Mouse (Mus musculus): Measurements from ENCODE around the gene Lmx1a. TPM values are rescaled to one million over a fixed set of nuclear protein-coding genes. Genes with fewer than 3 reads are reported as not detected.

Gene Lmx1a
- total RNA-seq, 4 experiments from 2014 or later = 0.16 TPM; not detected in 3

- peak; percentile 33 to 51 for DNase-seq (ENCODE audit: low spot score in 2 of 2)
Measured at GRCm38 (mm10) chr1:167781787-167782484, 92.9 kb downstream of the Lmx1a start.

GRCm38 (mm10) chr1:167784067-167784466 lies 95.0 kb downstream of the Lmx1a start:
- no peak for DNase-seq (ENCODE audit: low spot score in 2 of 2)

- DNase-seq (ENCODE audit: low spot score in 2 of 2) = no peak
Measured at GRCm38 (mm10) chr1:167788684-167789413, 99.8 kb downstream of the Lmx1a start.

GRCm38 (mm10) chr1:167789448-167789847 lies 100.4 kb downstream of the Lmx1a start:
- DNase-seq (ENCODE audit: low spot score in 2 of 2) = no peak

GRCm38 (mm10) chr1:167790688-167791087 lies 101.7 kb downstream of the Lmx1a start:
- no peak for DNase-seq (ENCODE audit: low spot score in 2 of 2)

- no peak for DNase-seq (ENCODE audit: low spot score in 2 of 2)
Measured at GRCm38 (mm10) chr1:167791221-167791620, 102.2 kb downstream of the Lmx1a start.

- no peak for DNase-seq (ENCODE audit: low spot score in 2 of 2)
Measured at GRCm38 (mm10) chr1:167801923-167802322, 112.9 kb downstream of the Lmx1a start.

GRCm38 (mm10) chr1:167802510-167803271 lies 113.7 kb downstream of the Lmx1a start:
- DNase-seq (ENCODE audit: low spot score in 2 of 2) = peak; percentile 32 to 43

- no peak for DNase-seq (ENCODE audit: low spot score in 2 of 2)
Measured at GRCm38 (mm10) chr1:167803351-167803981, 114.4 kb downstream of the Lmx1a start.

GRCm38 (mm10) chr1:167804836-167805235 lies 115.8 kb downstream of the Lmx1a start:
- DNase-seq (ENCODE audit: low spot score in 2 of 2) = no peak

- DNase-seq (ENCODE audit: low spot score in 2 of 2) = no peak
Measured at GRCm38 (mm10) chr1:167811141-167811540, 122.1 kb downstream of the Lmx1a start.

GRCm38 (mm10) chr1:167815166-167815565 lies 126.1 kb downstream of the Lmx1a start:
- DNase-seq (ENCODE audit: low spot score in 2 of 2) = no peak

GRCm38 (mm10) chr1:167817028-167817427 lies 128.0 kb downstream of the Lmx1a start:
- no peak for DNase-seq (ENCODE audit: low spot score in 2 of 2)

GRCm38 (mm10) chr1:167817616-167818015 lies 128.6 kb downstream of the Lmx1a start:
- DNase-seq (ENCODE audit: low spot score in 2 of 2) = no peak

GRCm38 (mm10) chr1:167820031-167820430 lies 131.0 kb downstream of the Lmx1a start:
- no peak for DNase-seq (ENCODE audit: low spot score in 2 of 2)

GRCm38 (mm10) chr1:167821125-167821524 lies 132.1 kb downstream of the Lmx1a start:
- DNase-seq (ENCODE audit: low spot score in 2 of 2) = no peak

- no peak for DNase-seq (ENCODE audit: low spot score in 2 of 2)
Measured at GRCm38 (mm10) chr1:167830291-167830690, 141.3 kb downstream of the Lmx1a start.

- DNase-seq (ENCODE audit: low spot score in 2 of 2) = no peak
Measured at GRCm38 (mm10) chr1:167831601-167832000, 142.6 kb downstream of the Lmx1a start.

GRCm38 (mm10) chr1:167854801-167855200 lies 165.8 kb downstream of the Lmx1a start:
- DNase-seq (ENCODE audit: low spot score in 2 of 2) = no peak

GRCm38 (mm10) chr1:167872028-167872427 lies 183.0 kb downstream of the Lmx1a start:
- no peak for DNase-seq (ENCODE audit: low spot score in 2 of 2)

- no peak for DNase-seq (ENCODE audit: low spot score in 2 of 2)
Measured at GRCm38 (mm10) chr1:167874099-167874498, 185.1 kb downstream of the Lmx1a start.

GRCm38 (mm10) chr1:167877931-167878330 lies 188.9 kb downstream of the Lmx1a start:
- DNase-seq (ENCODE audit: low spot score in 2 of 2) = no peak
